Mouse (Mus musculus): Measurements from ENCODE around the gene Pcnx3. TPM values are rescaled to one million over a fixed set of nuclear protein-coding genes. Genes with fewer than 3 reads are reported as not detected.

Gene Pcnx3
- polyA plus RNA-seq, 1 experiment from 2014 or later: 8.9 TPM

DNA sequence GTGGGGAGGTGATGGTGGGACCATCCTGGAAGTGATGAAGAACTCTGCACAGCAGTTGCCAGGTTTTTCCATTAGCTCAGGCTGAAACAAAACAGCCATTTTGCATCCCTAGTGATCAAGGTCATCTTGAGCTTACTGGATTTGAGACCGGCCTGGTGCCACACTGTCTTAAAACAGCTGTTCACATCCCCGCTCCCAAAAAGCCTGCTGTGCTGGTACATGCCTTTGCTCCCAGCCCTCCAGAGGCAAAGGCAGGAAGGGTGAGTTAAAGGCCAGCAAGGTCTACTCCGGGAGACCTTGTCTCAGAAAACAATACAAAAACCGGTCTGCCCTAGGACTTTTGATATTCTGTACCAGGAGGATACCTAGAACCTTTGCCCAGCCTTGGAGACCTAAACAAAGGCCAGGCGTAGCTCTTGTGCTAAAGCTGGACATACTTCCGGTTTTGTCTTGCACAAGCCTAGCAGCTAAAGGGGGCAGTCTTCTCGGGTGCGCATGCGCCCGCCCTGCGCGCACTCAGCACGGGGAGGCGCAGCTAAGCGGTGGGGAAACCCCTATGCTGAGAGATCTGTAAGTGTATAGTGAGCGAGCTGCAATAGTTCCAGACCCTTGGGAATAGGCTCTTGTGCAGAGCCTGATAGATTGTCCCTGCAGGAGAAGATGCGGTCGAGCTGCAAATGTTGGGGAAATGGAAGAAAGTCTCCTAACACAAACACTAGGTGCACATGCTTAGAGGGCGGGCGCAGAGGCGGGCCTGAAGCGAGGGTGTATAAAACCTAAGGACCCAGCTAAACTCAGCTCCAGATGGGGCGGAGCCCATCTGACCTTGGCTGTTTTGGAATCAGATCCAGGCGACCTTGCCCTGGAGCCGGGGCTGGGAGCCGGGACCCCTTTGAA, 40.1 kb downstream of the Pcnx3 start:
- WGBS: 10% methylated on average over 26 of the region's 26 CpGs
- peaks cover 21% of the 10 kb centered on the region for H3K4me1 ChIP-seq (replicated peaks)
- peak overlapping the region; percentile 65 for H3K4me2 ChIP-seq
- H3K4me3 ChIP-seq: peak overlapping the region; percentile 41
- no peaks in the 10 kb centered on the region; the same call in 1 of the 2 replicates for H3K27me3 ChIP-seq
- ATAC-seq (replicated peaks; ENCODE audit: insufficient number of reproducible peaks, insufficient read depth, low FRiP score, low read depth): peak; percentile 87
- H3K9me3 ChIP-seq (replicated peaks): no peaks in the 10 kb centered on the region
- H3K36me3 ChIP-seq: peaks cover 67% of the 10 kb centered on the region
- H3K27ac ChIP-seq: peak overlapping the region; percentile 86
- peak overlapping the region; percentile 46 for H3K9ac ChIP-seq

DNA sequence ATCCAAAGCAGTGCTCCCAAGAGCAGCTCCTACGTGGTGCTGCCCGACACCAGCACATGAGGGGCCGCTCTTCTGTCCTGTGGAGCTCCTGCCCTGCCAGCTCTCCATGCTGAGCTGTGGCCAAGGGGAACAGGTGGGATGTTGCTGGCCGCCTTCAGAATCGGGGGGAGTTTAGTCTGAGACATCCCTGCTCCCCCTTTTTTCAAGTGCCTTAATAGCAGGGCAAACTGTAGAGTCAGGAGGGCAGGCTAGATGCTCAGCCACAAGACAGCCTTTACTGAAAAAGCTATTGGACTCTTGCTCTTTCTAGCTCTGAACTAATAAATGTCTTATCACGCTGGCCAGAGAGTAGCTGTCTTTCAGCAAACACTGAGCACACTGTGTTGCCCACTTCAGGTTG, 40.9 kb downstream of the Pcnx3 start:
- Histone ChIP-seq H3K4me1 (replicated peaks) (peaks cover 21% of the 10 kb centered on the region), H3K4me2 (no peak overlapping the region), H3K36me3 (peaks cover 67% of the 10 kb centered on the region), H3K4me3 (no peak overlapping the region), H3K9me3 (replicated peaks) (no peaks in the 10 kb centered on the region), H3K27me3 (no peaks in the 10 kb centered on the region), H3K27ac (peak overlapping the region; percentile 86), H3K9ac (no peak overlapping the region)
- 90% methylated on average over 6 of the region's 6 CpGs for WGBS
- ATAC-seq (replicated peaks; ENCODE audit: insufficient number of reproducible peaks, insufficient read depth, low FRiP score, low read depth): no peak

DNA sequence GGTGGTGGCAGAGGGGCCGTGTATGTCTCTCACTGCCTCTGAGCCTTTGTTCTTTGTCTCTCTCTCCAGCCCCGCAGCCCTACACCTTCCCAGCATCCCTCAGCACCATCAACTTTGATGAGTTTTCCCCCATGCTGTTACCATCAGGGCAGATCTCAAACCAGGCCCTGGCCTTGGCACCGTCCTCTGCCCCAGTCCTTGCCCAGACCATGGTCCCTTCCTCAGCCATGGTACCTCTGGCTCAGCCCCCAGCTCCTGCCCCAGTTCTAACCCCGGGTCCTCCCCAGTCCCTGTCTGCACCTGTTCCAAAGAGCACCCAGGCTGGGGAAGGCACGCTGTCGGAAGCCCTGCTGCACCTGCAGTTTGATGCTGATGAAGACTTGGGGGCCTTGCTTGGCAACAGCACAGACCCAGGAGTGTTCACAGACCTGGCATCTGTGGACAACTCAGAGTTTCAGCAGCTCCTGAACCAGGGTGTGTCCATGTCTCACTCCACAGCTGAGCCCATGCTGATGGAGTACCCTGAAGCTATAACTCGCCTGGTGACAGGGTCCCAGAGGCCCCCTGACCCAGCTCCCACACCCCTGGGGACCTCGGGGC, 41.9 kb downstream of the Pcnx3 start:
- Histone ChIP-seq H3K4me2 (no peak overlapping the region), H3K4me1 (replicated peaks) (peaks cover 21% of the 10 kb centered on the region), H3K9me3 (replicated peaks) (no peaks in the 10 kb centered on the region), H3K4me3 (no peak overlapping the region), H3K9ac (no peak overlapping the region), H3K36me3 (peaks cover 68% of the 10 kb centered on the region), H3K27me3 (no peaks in the 10 kb centered on the region), H3K27ac (no peak overlapping the region)
- WGBS: 87% methylated on average over 8 of the region's 8 CpGs
- no peak for ATAC-seq (replicated peaks; ENCODE audit: insufficient number of reproducible peaks, insufficient read depth, low FRiP score, low read depth)

DNA sequence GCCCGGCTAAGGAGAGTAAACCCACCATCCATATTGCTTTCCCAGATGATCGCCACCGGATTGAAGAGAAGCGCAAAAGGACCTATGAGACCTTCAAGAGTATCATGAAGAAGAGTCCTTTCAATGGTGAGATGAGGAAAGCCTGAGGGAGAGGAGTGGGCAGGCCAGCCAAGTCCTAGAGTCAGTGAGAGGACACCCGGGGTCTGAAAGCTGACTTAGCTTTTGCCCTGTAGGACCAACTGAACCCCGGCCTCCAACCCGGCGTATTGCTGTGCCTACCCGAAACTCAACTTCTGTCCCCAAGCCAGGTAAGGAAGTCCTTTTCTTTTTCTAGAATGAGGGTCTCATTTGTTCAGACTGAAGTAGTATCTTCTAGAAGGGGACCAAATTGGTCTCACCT, 43.4 kb downstream of the Pcnx3 start:
- no peaks in the 10 kb centered on the region for H3K9me3 ChIP-seq (replicated peaks)
- H3K27me3 ChIP-seq: no peaks in the 10 kb centered on the region
- H3K9ac ChIP-seq: no peak overlapping the region
- no peak for ATAC-seq (replicated peaks; ENCODE audit: insufficient number of reproducible peaks, insufficient read depth, low FRiP score, low read depth)
- no peak overlapping the region for H3K4me2 ChIP-seq
- peaks cover 29% of the 10 kb centered on the region for H3K4me1 ChIP-seq (replicated peaks)
- WGBS: 98% methylated on average over 9 of the region's 9 CpGs
- H3K36me3 ChIP-seq: peaks cover 69% of the 10 kb centered on the region
- H3K27ac ChIP-seq: no peak overlapping the region
- H3K4me3 ChIP-seq: no peak overlapping the region

DNA sequence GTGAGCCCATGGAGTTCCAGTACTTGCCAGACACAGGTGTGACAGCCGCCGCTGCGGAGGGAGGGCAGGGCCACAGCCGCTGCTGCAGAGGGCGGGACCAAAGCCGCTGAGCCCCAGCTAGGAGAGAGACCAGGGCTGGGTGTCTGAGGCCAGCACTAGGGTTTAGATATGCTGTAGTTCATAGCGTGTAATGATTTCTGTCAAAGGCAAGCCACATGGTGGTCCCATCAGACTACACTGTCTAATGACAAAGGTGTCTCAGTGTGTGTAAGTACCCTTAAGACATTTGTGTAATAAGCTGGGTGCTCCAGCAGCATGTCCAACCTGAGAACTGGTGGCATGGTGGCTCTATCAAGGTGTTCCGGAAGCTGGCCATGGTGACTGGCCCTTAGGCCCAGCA, 47.1 kb downstream of the Pcnx3 start:
- no peak overlapping the region for H3K4me3 ChIP-seq
- no peaks in the 10 kb centered on the region for H3K9me3 ChIP-seq (replicated peaks)
- no peaks in the 10 kb centered on the region for H3K27me3 ChIP-seq
- H3K27ac ChIP-seq: no peak overlapping the region
- no peak for ATAC-seq (replicated peaks; ENCODE audit: insufficient number of reproducible peaks, insufficient read depth, low FRiP score, low read depth)
- H3K36me3 ChIP-seq: peaks cover 64% of the 10 kb centered on the region
- no peak overlapping the region for H3K4me2 ChIP-seq
- peaks cover 34% of the 10 kb centered on the region for H3K4me1 ChIP-seq (replicated peaks)
- no peak overlapping the region for H3K9ac ChIP-seq
- WGBS: 83% methylated on average over 8 of the region's 8 CpGs

DNA sequence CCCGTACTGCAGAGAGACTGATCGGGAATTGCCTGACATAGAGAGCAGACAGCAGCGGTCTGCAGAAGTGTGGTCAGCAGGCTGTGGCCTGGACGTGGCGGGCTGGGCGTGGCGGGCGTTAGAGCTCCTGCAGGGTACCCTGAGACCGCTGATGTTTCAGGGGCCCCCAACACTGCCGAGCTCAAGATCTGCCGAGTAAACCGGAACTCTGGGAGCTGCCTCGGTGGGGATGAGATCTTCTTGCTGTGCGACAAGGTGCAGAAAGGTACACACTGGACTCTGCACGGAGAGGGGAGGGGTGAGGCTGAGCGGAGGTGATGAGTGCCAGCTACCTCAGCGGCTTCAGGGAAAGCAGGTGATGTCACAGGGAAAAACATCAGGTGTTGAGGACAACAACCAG, 47.7 kb downstream of the Pcnx3 start:
- no peak for ATAC-seq (replicated peaks; ENCODE audit: insufficient number of reproducible peaks, insufficient read depth, low FRiP score, low read depth)
- Histone ChIP-seq H3K9me3 (replicated peaks) (no peaks in the 10 kb centered on the region), H3K4me1 (replicated peaks) (peaks cover 40% of the 10 kb centered on the region), H3K4me3 (no peak overlapping the region), H3K27me3 (no peaks in the 10 kb centered on the region), H3K36me3 (peaks cover 60% of the 10 kb centered on the region), H3K27ac (0 out of 2 replicates have a peak overlapping the region, but pooled peaks have one; percentile 8), H3K4me2 (no peak overlapping the region), H3K9ac (no peak overlapping the region)
- WGBS: 75% methylated on average over 17 of the region's 17 CpGs

DNA sequence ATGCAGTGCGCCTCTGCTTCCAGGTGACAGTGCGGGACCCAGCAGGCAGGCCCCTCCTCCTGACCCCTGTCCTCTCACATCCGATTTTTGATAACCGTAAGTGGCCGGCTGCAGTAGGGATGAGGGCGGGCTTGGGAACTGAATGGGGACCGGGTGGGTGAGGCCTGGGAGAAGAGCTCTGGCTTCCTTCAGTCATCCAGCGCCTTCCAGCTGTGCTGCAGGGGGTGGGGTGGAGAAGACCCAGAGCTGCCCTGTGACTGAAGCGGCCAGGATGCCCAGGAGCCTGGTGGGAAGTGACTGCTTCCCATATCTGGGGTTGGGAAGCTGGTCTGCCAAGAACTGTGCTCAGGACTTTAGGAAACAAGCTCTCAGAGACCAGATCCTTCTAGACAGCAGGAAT, 48.4 kb downstream of the Pcnx3 start:
- Histone ChIP-seq H3K27ac (peak overlapping the region; percentile 8; the same call in 1 of the 2 replicates), H3K4me2 (no peak overlapping the region), H3K27me3 (no peaks in the 10 kb centered on the region), H3K4me1 (replicated peaks) (peaks cover 41% of the 10 kb centered on the region), H3K4me3 (no peak overlapping the region), H3K9ac (no peak overlapping the region), H3K9me3 (replicated peaks) (no peaks in the 10 kb centered on the region), H3K36me3 (peaks cover 53% of the 10 kb centered on the region)
- ATAC-seq (replicated peaks; ENCODE audit: insufficient number of reproducible peaks, insufficient read depth, low FRiP score, low read depth): no peak
- 34% methylated on average over 9 of the region's 9 CpGs for WGBS

DNA sequence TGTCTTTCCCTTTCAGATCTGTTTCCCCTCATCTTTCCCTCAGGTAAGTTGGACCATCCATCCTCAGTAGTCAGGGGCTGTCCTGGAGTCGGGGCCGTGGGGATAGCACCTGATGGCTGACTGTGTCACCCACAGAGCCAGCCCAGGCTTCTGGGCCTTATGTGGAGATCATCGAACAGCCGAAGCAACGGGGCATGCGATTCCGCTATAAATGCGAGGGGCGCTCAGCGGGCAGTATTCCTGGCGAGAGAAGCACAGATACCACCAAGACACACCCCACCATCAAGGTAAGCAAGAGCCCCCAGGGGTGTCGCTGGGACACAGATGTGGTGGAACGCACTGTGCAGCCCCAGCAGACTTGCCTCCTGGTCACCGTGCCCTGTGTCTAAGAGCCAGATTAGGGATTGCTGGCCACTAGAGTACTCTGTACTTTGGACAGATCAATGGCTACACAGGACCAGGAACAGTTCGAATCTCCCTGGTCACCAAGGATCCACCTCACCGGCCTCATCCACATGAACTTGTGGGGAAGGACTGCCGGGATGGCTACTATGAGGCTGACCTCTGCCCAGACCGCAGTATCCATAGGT, 50.2 kb downstream of the Pcnx3 start:
- Histone ChIP-seq H3K4me1 (replicated peaks) (peaks cover 41% of the 10 kb centered on the region), H3K9ac (peak overlapping the region; percentile 89), H3K27me3 (no peaks in the 10 kb centered on the region), H3K27ac (no peak overlapping the region), H3K4me3 (peak overlapping the region; percentile 80), H3K4me2 (peak overlapping the region; percentile 84), H3K9me3 (replicated peaks) (no peaks in the 10 kb centered on the region), H3K36me3 (peaks cover 40% of the 10 kb centered on the region)
- no peak for ATAC-seq (replicated peaks; ENCODE audit: insufficient number of reproducible peaks, insufficient read depth, low FRiP score, low read depth)
- WGBS: 89% methylated on average over 18 of the region's 18 CpGs

DNA sequence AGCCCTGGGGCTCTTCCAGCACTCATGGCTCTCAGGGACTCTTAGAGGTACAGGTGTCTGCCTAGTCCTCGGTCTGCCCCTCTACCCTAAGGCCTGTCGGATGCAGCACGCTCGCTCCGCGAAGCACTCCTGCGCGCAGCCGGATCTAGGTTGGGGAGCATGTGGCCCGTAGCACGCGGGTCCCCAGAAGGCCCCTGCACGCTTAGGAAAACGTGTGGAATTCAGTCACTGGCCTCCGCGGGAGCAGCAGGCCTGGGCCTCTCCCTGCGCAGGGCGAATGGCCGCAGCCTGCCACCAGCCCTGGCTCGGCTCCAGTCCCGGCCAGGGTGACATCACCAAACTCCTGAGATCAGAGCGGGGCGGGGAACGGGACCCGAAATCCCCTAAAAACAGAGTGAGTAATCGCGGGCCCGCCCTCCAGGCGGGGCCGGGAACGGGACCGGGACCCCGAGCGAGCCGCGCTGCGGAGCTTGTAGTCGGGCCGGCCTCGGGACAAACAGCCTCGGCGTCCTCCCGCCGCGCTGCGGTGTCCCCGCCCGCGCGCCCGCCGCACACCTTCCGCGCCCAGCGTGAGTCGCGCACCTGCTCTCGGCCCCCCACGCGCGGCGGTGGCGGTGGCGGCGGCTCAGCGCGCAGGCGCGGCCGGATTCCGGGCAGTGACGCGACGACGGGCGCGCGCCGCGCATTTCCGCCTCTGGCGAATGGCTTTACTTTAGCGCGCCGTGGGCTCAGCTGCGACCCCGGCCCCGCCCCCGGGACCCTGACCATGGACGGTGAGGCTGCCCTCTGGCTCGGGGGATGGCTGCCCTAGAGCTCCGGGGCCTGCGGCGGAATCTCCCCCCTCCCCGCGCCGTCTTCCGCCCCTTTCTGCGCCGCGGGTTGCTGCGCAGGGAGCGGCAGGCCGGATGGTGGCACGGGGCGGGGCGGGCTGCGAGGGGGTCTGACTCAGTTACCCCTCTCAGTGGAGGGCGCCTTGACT, 51.4 kb downstream of the Pcnx3 start, which contains the start of gene Rela:
Gene Rela (plus strand): TSS at position 415 of the 979 bp plus-strand sequence.
- no peaks in the 10 kb centered on the region for H3K27me3 ChIP-seq
- peaks cover 30% of the 10 kb centered on the region for H3K36me3 ChIP-seq
- peaks cover 41% of the 10 kb centered on the region for H3K4me1 ChIP-seq (replicated peaks)
- under 1% methylated on average over 107 of the region's 109 CpGs for WGBS
- H3K4me3 ChIP-seq: peak within 1 kb of the TSS; percentile 80
- peak; percentile 86 for ATAC-seq (replicated peaks; ENCODE audit: insufficient number of reproducible peaks, insufficient read depth, low FRiP score, low read depth)
- H3K4me2 ChIP-seq: peak within 1 kb of the TSS; percentile 84
- H3K27ac ChIP-seq: peak within 1 kb of the TSS; percentile 93
- peak within 1 kb of the TSS; percentile 89 for H3K9ac ChIP-seq
- H3K9me3 ChIP-seq (replicated peaks): no peaks in the 10 kb centered on the region

DNA sequence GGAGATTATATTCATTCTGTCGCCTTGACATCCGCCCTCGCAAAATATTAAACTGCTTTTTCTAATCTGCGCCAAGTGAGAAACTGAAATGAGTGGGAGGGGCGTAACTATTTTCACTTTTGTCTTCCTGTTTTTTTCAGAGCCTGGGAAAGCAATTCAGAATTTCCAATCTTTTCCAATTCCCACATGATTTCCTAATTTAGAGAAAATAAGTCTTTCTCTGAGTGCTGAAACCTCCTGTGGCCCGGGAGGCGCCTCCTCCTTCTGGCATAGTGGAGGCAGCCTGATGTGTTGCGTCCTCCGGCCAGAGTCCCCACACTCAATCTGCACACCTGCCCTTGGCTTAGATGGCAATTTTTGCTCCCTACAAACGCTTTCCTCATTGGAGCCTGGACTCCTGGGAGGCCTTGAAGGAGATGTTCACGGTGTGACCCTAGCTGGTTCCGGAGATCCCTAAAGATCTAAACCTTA, 52.1 kb downstream of the Pcnx3 start:
- Histone ChIP-seq H3K27me3 (no peaks in the 10 kb centered on the region), H3K27ac (peak overlapping the region; percentile 93), H3K9me3 (replicated peaks) (no peaks in the 10 kb centered on the region), H3K36me3 (peaks cover 23% of the 10 kb centered on the region), H3K4me2 (peak overlapping the region; percentile 84), H3K4me3 (peak overlapping the region; percentile 80), H3K4me1 (replicated peaks) (peaks cover 41% of the 10 kb centered on the region), H3K9ac (peak overlapping the region; percentile 89)
- ATAC-seq (replicated peaks; ENCODE audit: insufficient number of reproducible peaks, insufficient read depth, low FRiP score, low read depth): no peak
- WGBS: 33% methylated on average over 12 of the region's 12 CpGs
